Mouse (Mus musculus): ENCODE results near the gene Nelfb. TPM values are rescaled to one million over a fixed set of nuclear protein-coding genes. Genes with fewer than 3 reads are reported as not detected.

Nelfb gene
- polyA plus RNA-seq (2015; fragmentation: Illumina TruSeq; extraction: RNeasy Lipid Tissue Mini Kit (QIAGEN cat#74804); ENCODE audit: insufficient read depth, low replicate concordance) = 52.5 TPM

DNA sequence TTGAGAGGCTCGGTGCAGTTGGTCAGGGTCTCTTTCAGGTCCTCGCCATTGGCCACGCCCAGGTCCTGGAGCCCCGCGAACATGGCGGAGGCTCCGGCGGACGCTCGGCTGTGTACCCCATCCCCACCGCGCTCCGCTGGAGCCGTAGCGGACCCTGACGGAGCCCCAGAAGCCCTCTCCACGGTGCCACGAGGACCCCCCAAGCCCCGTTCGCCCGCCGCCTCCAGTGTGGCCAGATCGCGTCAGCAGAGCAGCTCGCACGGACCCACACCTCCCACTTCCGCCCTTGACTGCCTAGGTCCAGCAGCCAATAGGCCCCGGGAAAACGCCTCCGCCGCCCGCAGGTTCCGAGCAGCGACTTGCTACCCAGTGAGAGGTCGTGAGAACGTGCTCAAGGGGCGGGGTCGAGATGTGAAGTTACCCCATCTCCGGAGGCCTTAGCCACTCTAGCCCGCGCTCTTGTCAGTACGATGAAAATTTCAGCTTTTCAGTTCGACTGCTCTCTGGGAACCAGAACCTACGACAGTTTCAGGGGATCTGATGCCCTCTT, at the start of gene Nelfb:
Gene Nelfb, minus strand, starts transcription at position 369 of the 550 bp plus-strand sequence.

DNA sequence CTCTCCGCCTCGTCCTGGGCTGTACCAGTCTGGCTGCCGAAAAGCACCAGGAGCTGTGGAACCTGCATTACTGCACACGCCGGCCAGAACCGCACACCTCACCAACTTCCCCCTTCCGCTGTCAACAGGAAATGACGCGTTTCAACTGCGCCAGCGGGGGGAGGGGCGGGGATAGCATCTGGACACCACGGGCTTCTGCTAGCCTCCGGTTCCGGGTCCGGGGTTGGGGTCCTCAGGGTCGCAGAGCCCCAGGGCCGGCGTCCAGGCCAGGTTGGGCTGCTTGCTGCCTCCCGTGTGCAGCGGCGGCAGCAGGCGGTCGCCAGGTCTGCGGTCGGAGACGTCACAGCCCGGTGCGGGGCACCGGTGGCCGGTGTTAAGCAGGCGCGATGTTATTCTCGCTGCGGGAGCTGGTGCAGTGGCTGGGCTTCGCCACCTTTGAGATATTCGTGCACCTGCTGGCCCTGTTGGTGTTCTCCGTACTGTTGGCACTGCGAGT, 44.0 kb upstream of the Nelfb start, which contains the start of gene Tmem203:
Gene Tmem203, plus strand, starts transcription at position 156 of the 496 bp plus-strand sequence.

DNA sequence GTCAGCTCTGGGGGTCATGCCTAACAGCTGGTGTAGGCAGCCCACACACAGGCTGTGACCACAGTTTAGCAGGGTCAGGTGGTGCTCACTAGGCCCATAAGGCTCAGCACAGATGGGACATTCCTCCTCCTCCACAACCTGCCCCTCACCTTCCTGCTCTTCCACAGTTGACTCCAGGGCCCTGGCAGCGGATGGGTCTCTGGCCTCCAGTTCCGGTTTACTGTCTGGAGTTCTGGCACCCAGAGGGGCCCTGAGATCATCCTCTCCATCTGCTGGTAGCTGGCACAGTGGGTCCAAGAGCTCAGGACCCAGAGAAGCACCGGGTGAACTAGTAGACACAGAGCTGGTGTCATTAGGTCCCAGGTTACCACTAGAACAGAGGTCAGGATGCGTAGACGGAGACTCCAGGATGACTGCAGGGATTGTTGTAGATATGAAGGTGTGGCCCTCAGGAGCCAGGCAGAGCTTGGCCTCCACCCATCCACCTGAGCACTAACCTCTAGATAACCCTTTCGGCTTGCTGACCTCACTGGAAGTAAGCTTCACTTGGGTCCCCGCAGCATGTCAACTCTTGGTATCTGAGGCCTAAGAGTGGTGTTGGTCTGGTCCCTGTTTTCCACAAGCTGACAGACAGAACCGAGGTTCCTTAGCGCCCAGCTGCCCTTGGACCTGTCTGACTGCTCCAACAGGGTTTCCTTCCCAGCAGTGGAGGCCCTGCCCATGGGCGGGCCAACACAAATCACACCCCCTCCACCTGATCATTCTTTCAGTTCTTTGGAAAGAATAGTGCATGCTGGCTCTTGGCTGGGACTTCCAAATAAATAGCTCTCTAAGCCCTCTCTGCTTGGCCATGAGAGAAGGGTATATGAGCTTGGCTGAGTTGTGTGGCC, 35.1 kb upstream of the Nelfb start, which contains the start of gene AL732309.1:
Gene AL732309.1, minus strand, starts transcription at position 681 of the 890 bp plus-strand sequence.

DNA sequence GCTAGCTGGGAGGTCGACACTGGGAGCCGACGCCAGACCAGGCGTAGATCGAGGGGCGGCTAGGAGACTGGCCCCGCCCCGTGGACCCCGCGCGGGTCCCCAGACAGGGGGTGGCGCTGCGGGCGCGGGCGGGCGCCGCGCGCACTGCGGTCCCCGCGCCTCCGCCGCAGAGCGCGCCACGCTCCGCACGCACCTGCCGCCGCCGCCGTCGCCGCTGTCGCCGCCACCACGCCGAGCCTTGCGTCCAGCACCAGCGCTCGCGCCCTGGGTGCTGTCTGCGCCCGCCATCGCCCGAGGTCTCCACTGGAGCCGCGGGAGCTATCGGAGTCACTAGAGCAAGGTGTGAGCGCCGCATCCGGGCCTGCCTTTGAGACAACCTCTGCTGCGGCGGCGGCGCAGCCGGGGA, 30.8 kb upstream of the Nelfb start, which contains the start of the genes Rnf208 and Cysrt1:
Gene Rnf208, plus strand, starts transcription at position 155 of the 406 bp plus-strand sequence.
Gene Cysrt1, minus strand, starts transcription at position 352 of the 406 bp plus-strand sequence.

DNA sequence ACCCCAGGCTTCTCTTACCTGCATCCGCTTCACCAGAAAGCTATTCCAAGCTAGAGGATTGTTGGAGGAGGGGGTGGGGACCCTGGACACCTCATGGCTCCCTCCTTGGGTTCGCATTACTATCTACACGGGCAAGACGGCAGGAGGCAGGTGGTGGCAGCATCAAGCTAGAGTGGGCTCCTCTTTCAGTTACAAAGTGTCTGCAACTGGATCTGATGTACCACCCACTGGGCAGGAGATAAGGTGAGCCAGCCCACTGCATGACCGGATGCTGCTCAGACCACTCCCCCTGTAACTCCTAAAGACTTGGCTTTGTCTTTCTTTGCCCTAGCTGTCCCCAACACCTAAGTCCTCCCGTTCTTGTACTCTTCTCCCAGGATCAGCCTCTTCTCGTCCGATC, 25.3 kb upstream of the Nelfb start, which contains the start of gene Rnf224:
Gene Rnf224, minus strand, starts transcription at position 174 of the 400 bp plus-strand sequence.

DNA sequence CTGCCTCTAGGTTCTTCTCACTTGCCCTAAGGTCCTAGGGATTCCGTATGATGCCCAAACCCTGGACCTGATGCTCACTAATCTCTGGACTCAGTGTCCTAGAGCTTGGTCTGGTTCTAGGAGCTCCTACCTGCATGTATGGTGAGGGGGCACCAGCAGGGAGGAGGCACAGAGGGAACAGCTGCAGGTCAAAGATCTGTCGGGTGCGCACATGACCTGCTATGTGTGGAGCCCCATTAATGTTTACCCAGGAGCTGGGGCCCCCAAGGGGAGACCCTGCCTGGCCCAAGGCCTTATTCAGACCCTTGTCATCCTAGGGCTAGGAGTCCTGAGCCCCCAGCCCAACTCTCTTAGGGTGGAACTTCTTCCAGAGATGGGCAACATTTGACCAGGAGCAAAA, 22.8 kb upstream of the Nelfb start, which contains the start of gene Slc34a3:
Gene Slc34a3, minus strand, starts transcription at position 315 of the 400 bp plus-strand sequence.

DNA sequence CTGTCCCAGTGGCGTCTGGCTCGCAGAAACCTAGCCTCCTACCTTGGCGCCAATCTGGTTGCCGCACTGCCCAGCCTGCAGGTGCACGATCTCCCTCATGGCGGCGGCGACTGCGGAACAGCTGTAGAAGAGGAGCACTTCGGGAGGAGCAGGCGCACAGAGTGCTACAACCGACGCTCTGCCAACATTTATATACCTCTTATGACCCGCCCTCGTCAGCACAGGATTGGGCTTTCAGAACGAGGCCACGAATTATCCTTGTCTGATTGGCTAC, 13.1 kb upstream of the Nelfb start, which contains the start of gene Tubb4b:
Gene Tubb4b, minus strand, starts transcription at position 211 of the 274 bp plus-strand sequence.

DNA sequence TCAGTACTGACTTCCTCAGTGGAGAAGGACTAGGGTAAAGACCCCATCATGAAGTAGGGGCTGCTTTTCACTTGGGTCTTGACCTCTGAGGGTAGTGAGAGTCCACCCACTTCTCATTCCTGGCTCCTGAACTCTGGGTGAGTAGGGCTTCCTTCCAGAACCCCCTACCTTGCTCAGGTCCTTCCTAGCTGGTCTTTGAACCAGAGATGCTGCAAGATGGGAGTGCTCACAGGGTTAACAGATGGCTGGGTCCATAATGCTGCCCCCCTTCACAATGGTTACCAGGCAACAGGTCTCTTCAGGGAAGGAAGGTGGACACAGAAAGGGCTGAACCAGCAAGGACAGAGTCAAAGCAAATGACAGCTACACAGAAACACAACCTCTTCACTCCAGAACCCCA, 7.2 kb upstream of the Nelfb start, which contains the start of gene Fam166a:
Gene Fam166a, plus strand, starts transcription at position 301 of the 400 bp plus-strand sequence.

DNA sequence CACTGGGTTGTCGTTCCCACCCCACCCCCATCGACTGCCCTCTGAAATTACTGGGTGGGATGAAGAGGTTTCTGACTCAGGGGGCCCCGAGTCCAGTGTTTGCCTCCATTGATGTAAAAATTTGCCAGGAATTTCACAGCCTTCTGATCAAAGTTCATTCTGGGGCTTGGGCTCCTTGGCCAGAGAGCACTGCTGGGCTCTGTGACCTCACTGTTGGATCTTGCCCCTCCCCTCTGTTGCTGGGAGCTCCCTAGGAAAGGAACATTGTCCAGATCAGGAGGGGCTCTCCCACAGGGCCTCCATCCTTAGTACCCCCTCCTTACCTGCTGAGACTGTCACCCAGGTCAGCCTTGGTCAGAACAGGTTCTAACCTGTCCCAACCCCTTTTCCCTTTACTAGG, 3.2 kb upstream of the Nelfb start, which contains the start of gene Stpg3:
Gene Stpg3, minus strand, starts transcription at position 194 of the 400 bp plus-strand sequence.

DNA sequence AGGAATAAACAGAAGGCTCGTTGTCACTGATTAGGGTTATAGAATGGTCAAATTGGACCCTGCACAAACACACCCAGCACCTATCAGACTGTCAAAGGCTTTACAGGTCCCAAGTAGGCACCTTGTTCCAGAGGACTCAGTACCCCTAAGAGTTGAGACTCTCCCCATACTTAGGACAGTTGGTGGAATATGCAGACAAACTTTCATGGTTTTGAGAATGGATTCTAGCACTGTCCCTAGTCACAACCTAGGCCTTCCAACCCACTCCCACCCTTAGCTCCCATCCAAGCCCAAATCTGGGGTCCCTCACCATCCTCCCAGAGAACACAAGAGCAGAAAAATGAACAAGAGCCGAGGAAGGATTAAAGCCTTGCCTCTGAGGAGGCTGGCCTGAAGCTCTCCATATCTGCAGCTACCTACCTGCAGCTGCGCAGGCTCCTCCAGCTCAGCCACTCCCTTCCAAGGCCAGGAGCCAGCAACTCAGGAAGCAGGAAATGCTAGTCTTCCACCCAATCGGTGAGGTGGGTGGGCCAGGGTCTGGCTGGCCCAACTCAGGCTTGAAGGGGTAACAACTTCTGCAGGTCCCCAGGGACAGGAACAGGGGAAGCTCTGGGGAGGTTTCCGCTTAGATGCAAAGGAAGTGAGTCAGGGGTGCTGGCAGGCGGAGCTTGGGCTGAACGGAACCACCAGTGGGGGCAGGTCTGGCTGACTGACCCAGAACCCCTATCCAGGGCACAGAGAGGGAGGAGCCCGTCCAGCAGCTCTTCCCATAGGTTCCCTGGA, 14.9 kb downstream of the Nelfb start, which contains the start of gene Tor4a:
Gene Tor4a, minus strand, starts transcription at position 715 of the 783 bp plus-strand sequence.

DNA sequence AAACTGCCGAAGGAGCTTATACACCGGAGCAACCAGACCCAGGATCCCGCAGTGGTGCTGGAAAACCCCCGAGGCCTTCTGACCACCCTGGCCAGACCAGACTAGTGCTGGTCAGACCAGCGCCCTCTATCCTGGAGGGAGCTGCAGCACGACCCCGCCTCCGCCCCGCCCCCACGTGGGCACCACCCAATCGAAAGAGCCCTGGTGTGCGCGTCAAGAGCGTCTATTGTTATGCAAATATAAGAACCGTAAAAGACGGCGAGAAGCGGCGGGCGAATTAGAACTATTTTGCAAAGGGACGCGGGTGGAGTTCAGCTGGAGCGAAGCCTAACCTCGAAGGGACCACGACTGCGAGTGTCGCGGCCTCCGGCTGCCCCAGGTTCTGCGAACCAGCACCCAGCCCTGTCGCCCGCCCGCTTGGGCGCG, 30.8 kb downstream of the Nelfb start, which contains the start of gene Nrarp:
Gene Nrarp, plus strand, starts transcription at position 281 of the 426 bp plus-strand sequence.

Other genes with a start within 250 kb of the Nelfb start
- 22.9 TPM for gene Dph7, start 249.1 kb downstream of the Nelfb start, polyA plus RNA-seq (2015; fragmentation: Illumina TruSeq; extraction: RNeasy Lipid Tissue Mini Kit (QIAGEN cat#74804); ENCODE audit: insufficient read depth, low replicate concordance)
- 39.9 TPM for gene Mrpl41, start 236.4 kb downstream of the Nelfb start, polyA plus RNA-seq (2015; fragmentation: Illumina TruSeq; extraction: RNeasy Lipid Tissue Mini Kit (QIAGEN cat#74804); ENCODE audit: insufficient read depth, low replicate concordance)
- gene Pnpla7, start 235.5 kb downstream of the Nelfb start, polyA plus RNA-seq (2015; fragmentation: Illumina TruSeq; extraction: RNeasy Lipid Tissue Mini Kit (QIAGEN cat#74804); ENCODE audit: insufficient read depth, low replicate concordance) = 59.7 TPM
- 15.8 TPM for gene Nsmf, start 157.1 kb downstream of the Nelfb start, polyA plus RNA-seq (2015; fragmentation: Illumina TruSeq; extraction: RNeasy Lipid Tissue Mini Kit (QIAGEN cat#74804); ENCODE audit: insufficient read depth, low replicate concordance)
- not detected for gene Entpd8, start 131.2 kb downstream of the Nelfb start, polyA plus RNA-seq (2015; fragmentation: Illumina TruSeq; extraction: RNeasy Lipid Tissue Mini Kit (QIAGEN cat#74804); ENCODE audit: insufficient read depth, low replicate concordance)
- not detected for gene Noxa1, start 116.3 kb downstream of the Nelfb start, polyA plus RNA-seq (2015; fragmentation: Illumina TruSeq; extraction: RNeasy Lipid Tissue Mini Kit (QIAGEN cat#74804); ENCODE audit: insufficient read depth, low replicate concordance)
- 4.6 TPM for gene Nrarp, start 30.7 kb downstream of the Nelfb start, polyA plus RNA-seq (2015; fragmentation: Illumina TruSeq; extraction: RNeasy Lipid Tissue Mini Kit (QIAGEN cat#74804); ENCODE audit: insufficient read depth, low replicate concordance)
- 31.7 TPM for gene Tor4a, start 14.6 kb downstream of the Nelfb start, polyA plus RNA-seq (2015; fragmentation: Illumina TruSeq; extraction: RNeasy Lipid Tissue Mini Kit (QIAGEN cat#74804); ENCODE audit: insufficient read depth, low replicate concordance)
- not detected for gene Stpg3, start 3.1 kb upstream of the Nelfb start, polyA plus RNA-seq (2015; fragmentation: Illumina TruSeq; extraction: RNeasy Lipid Tissue Mini Kit (QIAGEN cat#74804); ENCODE audit: insufficient read depth, low replicate concordance)
- gene Fam166a, start 7.3 kb upstream of the Nelfb start, polyA plus RNA-seq (2015; fragmentation: Illumina TruSeq; extraction: RNeasy Lipid Tissue Mini Kit (QIAGEN cat#74804); ENCODE audit: insufficient read depth, low replicate concordance) = not detected
- 108 TPM for gene Tubb4b, start 13.2 kb upstream of the Nelfb start, polyA plus RNA-seq (2015; fragmentation: Illumina TruSeq; extraction: RNeasy Lipid Tissue Mini Kit (QIAGEN cat#74804); ENCODE audit: insufficient read depth, low replicate concordance)
- gene Slc34a3, start 22.9 kb upstream of the Nelfb start, polyA plus RNA-seq (2015; fragmentation: Illumina TruSeq; extraction: RNeasy Lipid Tissue Mini Kit (QIAGEN cat#74804); ENCODE audit: insufficient read depth, low replicate concordance) = not detected
- gene Rnf224, start 25.3 kb upstream of the Nelfb start, polyA plus RNA-seq (2015; fragmentation: Illumina TruSeq; extraction: RNeasy Lipid Tissue Mini Kit (QIAGEN cat#74804); ENCODE audit: insufficient read depth, low replicate concordance) = not detected
- 0.18 TPM for gene Rnf208, start 30.8 kb upstream of the Nelfb start, polyA plus RNA-seq (2015; fragmentation: Illumina TruSeq; extraction: RNeasy Lipid Tissue Mini Kit (QIAGEN cat#74804); ENCODE audit: insufficient read depth, low replicate concordance)
- not detected for gene Cysrt1, start 31.0 kb upstream of the Nelfb start, polyA plus RNA-seq (2015; fragmentation: Illumina TruSeq; extraction: RNeasy Lipid Tissue Mini Kit (QIAGEN cat#74804); ENCODE audit: insufficient read depth, low replicate concordance)
- gene AL732309.1, start 35.4 kb upstream of the Nelfb start, polyA plus RNA-seq (2015; fragmentation: Illumina TruSeq; extraction: RNeasy Lipid Tissue Mini Kit (QIAGEN cat#74804); ENCODE audit: insufficient read depth, low replicate concordance) = 8.7 TPM
- 3.6 TPM for gene Tmem203, start 44.0 kb upstream of the Nelfb start, polyA plus RNA-seq (2015; fragmentation: Illumina TruSeq; extraction: RNeasy Lipid Tissue Mini Kit (QIAGEN cat#74804); ENCODE audit: insufficient read depth, low replicate concordance)
- gene Tprn, start 51.1 kb upstream of the Nelfb start, polyA plus RNA-seq (2015; fragmentation: Illumina TruSeq; extraction: RNeasy Lipid Tissue Mini Kit (QIAGEN cat#74804); ENCODE audit: insufficient read depth, low replicate concordance) = 5.7 TPM
- 30.6 TPM for gene Ssna1, start 60.9 kb upstream of the Nelfb start, polyA plus RNA-seq (2015; fragmentation: Illumina TruSeq; extraction: RNeasy Lipid Tissue Mini Kit (QIAGEN cat#74804); ENCODE audit: insufficient read depth, low replicate concordance)
- 58.0 TPM for gene Anapc2, start 61.0 kb upstream of the Nelfb start, polyA plus RNA-seq (2015; fragmentation: Illumina TruSeq; extraction: RNeasy Lipid Tissue Mini Kit (QIAGEN cat#74804); ENCODE audit: insufficient read depth, low replicate concordance)
- not detected for gene Tmem210, start 76.7 kb upstream of the Nelfb start, polyA plus RNA-seq (2015; fragmentation: Illumina TruSeq; extraction: RNeasy Lipid Tissue Mini Kit (QIAGEN cat#74804); ENCODE audit: insufficient read depth, low replicate concordance)
- not detected for gene Lrrc26, start 78.4 kb upstream of the Nelfb start, polyA plus RNA-seq (2015; fragmentation: Illumina TruSeq; extraction: RNeasy Lipid Tissue Mini Kit (QIAGEN cat#74804); ENCODE audit: insufficient read depth, low replicate concordance)
- gene Grin1, start 107.7 kb upstream of the Nelfb start, polyA plus RNA-seq (2015; fragmentation: Illumina TruSeq; extraction: RNeasy Lipid Tissue Mini Kit (QIAGEN cat#74804); ENCODE audit: insufficient read depth, low replicate concordance) = not detected
- 62.7 TPM for gene Man1b1, start 120.8 kb upstream of the Nelfb start, polyA plus RNA-seq (2015; fragmentation: Illumina TruSeq; extraction: RNeasy Lipid Tissue Mini Kit (QIAGEN cat#74804); ENCODE audit: insufficient read depth, low replicate concordance)
- gene Dpp7, start 144.9 kb upstream of the Nelfb start, polyA plus RNA-seq (2015; fragmentation: Illumina TruSeq; extraction: RNeasy Lipid Tissue Mini Kit (QIAGEN cat#74804); ENCODE audit: insufficient read depth, low replicate concordance) = 30.6 TPM
- gene Uap1l1, start 154.2 kb upstream of the Nelfb start, polyA plus RNA-seq (2015; fragmentation: Illumina TruSeq; extraction: RNeasy Lipid Tissue Mini Kit (QIAGEN cat#74804); ENCODE audit: insufficient read depth, low replicate concordance) = 14.4 TPM
- gene Sapcd2, start 160.8 kb upstream of the Nelfb start, polyA plus RNA-seq (2015; fragmentation: Illumina TruSeq; extraction: RNeasy Lipid Tissue Mini Kit (QIAGEN cat#74804); ENCODE audit: insufficient read depth, low replicate concordance) = 0.75 TPM
- gene Entpd2, start 184.4 kb upstream of the Nelfb start, polyA plus RNA-seq (2015; fragmentation: Illumina TruSeq; extraction: RNeasy Lipid Tissue Mini Kit (QIAGEN cat#74804); ENCODE audit: insufficient read depth, low replicate concordance) = 1.2 TPM
- 12.1 TPM for gene Npdc1, start 187.9 kb upstream of the Nelfb start, polyA plus RNA-seq (2015; fragmentation: Illumina TruSeq; extraction: RNeasy Lipid Tissue Mini Kit (QIAGEN cat#74804); ENCODE audit: insufficient read depth, low replicate concordance)
- gene Fut7, start 211.8 kb upstream of the Nelfb start, polyA plus RNA-seq (2015; fragmentation: Illumina TruSeq; extraction: RNeasy Lipid Tissue Mini Kit (QIAGEN cat#74804); ENCODE audit: insufficient read depth, low replicate concordance) = 1.4 TPM
- gene Abca2, start 217.2 kb upstream of the Nelfb start, polyA plus RNA-seq (2015; fragmentation: Illumina TruSeq; extraction: RNeasy Lipid Tissue Mini Kit (QIAGEN cat#74804); ENCODE audit: insufficient read depth, low replicate concordance) = 17.7 TPM
- gene Clic3, start 245.3 kb upstream of the Nelfb start, polyA plus RNA-seq (2015; fragmentation: Illumina TruSeq; extraction: RNeasy Lipid Tissue Mini Kit (QIAGEN cat#74804); ENCODE audit: insufficient read depth, low replicate concordance) = not detected
- gene Paxx, start 249.6 kb upstream of the Nelfb start, polyA plus RNA-seq (2015; fragmentation: Illumina TruSeq; extraction: RNeasy Lipid Tissue Mini Kit (QIAGEN cat#74804); ENCODE audit: insufficient read depth, low replicate concordance) = 33.9 TPM

Measured in spleen, adult 10 weeks (tissue).